Mouse (Mus musculus): ENCODE measurements around the gene Cacnb4. TPM values are rescaled to one million over a fixed set of nuclear protein-coding genes. Genes with fewer than 3 reads are reported as not detected.

The Cacnb4 gene
- polyA plus RNA-seq, 1 experiment from 2014 or later, result 6.6 TPM

- Histone ChIP-seq H3K27ac (no peak overlapping the region), H3K27me3 (0 out of 2 replicates have a peak, but pooled peaks cover 3% of the 10 kb centered on the region), H3K9ac (no peak overlapping the region), H3K4me2 (no peak overlapping the region), H3K4me3 (no peak overlapping the region), H3K9me3 (replicated peaks) (no peaks in the 10 kb centered on the region), H3K4me1 (peaks cover 7% of the 10 kb centered on the region), H3K36me3 (ENCODE audit: poor library complexity, severe bottlenecking) (no peaks in the 10 kb centered on the region)
- ATAC-seq, result no peak
- WGBS, result 56% methylated on average over 4 of the region's 4 CpGs
Observed at GRCm38 (mm10) chr2:52639530-52639875, 37.1 kb downstream of the Cacnb4 start.

- H3K36me3 ChIP-seq (ENCODE audit: poor library complexity, severe bottlenecking), result no peaks in the 10 kb centered on the region
- no peak overlapping the region for H3K9ac ChIP-seq
- peaks cover 7% of the 10 kb centered on the region for H3K4me1 ChIP-seq
- 0 out of 2 replicates have a peak, but pooled peaks cover 3% of the 10 kb centered on the region for H3K27me3 ChIP-seq
- no peak overlapping the region for H3K4me3 ChIP-seq
- WGBS, result 77% methylated on average over 6 of the region's 6 CpGs
- no peak overlapping the region for H3K27ac ChIP-seq
- H3K4me2 ChIP-seq, result no peak overlapping the region
- ATAC-seq, result no peak
- no peaks in the 10 kb centered on the region for H3K9me3 ChIP-seq (replicated peaks)
Observed at GRCm38 (mm10) chr2:52638857-52639529, 37.6 kb downstream of the Cacnb4 start.

- Histone ChIP-seq H3K4me3 (no peak overlapping the region), H3K27me3 (0 out of 2 replicates have a peak, but pooled peaks cover 3% of the 10 kb centered on the region), H3K9ac (no peak overlapping the region), H3K9me3 (replicated peaks) (no peaks in the 10 kb centered on the region), H3K4me2 (no peak overlapping the region), H3K4me1 (peaks cover 7% of the 10 kb centered on the region), H3K27ac (no peak overlapping the region), H3K36me3 (ENCODE audit: poor library complexity, severe bottlenecking) (no peaks in the 10 kb centered on the region)
- ATAC-seq, result no peak
- WGBS, result 58% methylated on average over 4 of the region's 4 CpGs
Observed at GRCm38 (mm10) chr2:52638226-52638625, 38.4 kb downstream of the Cacnb4 start.

- Histone ChIP-seq H3K4me3 (no peak overlapping the region), H3K27ac (no peak overlapping the region), H3K4me1 (peaks cover 7% of the 10 kb centered on the region), H3K9me3 (replicated peaks) (no peaks in the 10 kb centered on the region), H3K9ac (no peak overlapping the region), H3K27me3 (0 out of 2 replicates have a peak, but pooled peaks cover 3% of the 10 kb centered on the region), H3K36me3 (ENCODE audit: poor library complexity, severe bottlenecking) (no peaks in the 10 kb centered on the region), H3K4me2 (no peak overlapping the region)
- ATAC-seq, result no peak
- 54% methylated on average over 5 of the region's 5 CpGs for WGBS
Observed at GRCm38 (mm10) chr2:52636051-52636450, 40.6 kb downstream of the Cacnb4 start.

GRCm38 (mm10) chr2:52635358-52635757, 41.3 kb downstream of the Cacnb4 start:
- no peaks in the 10 kb centered on the region for H3K36me3 ChIP-seq (ENCODE audit: poor library complexity, severe bottlenecking)
- H3K27me3 ChIP-seq, result 0 out of 2 replicates have a peak, but pooled peaks cover 3% of the 10 kb centered on the region
- no peak overlapping the region for H3K4me3 ChIP-seq
- no peaks in the 10 kb centered on the region for H3K9me3 ChIP-seq (replicated peaks)
- ATAC-seq, result no peak
- no peak overlapping the region for H3K9ac ChIP-seq
- no peak overlapping the region for H3K4me2 ChIP-seq
- peaks cover 7% of the 10 kb centered on the region for H3K4me1 ChIP-seq
- no peak overlapping the region for H3K27ac ChIP-seq
- WGBS, result 5% methylated on average over 4 of the region's 4 CpGs

GRCm38 (mm10) chr2:52632880-52633279, 43.8 kb downstream of the Cacnb4 start:
- Histone ChIP-seq H3K4me2 (no peak overlapping the region), H3K4me1 (peaks cover 7% of the 10 kb centered on the region), H3K4me3 (no peak overlapping the region), H3K27ac (no peak overlapping the region), H3K36me3 (ENCODE audit: poor library complexity, severe bottlenecking) (no peaks in the 10 kb centered on the region), H3K9ac (no peak overlapping the region), H3K9me3 (replicated peaks) (no peaks in the 10 kb centered on the region), H3K27me3 (no peaks in the 10 kb centered on the region)
- ATAC-seq, result peak; percentile 41; the same call in 1 of the 2 replicates
- WGBS, result 4% methylated on average over 7 of the region's 7 CpGs

- Histone ChIP-seq H3K36me3 (ENCODE audit: poor library complexity, severe bottlenecking) (no peaks in the 10 kb centered on the region), H3K9me3 (replicated peaks) (no peaks in the 10 kb centered on the region), H3K9ac (no peak overlapping the region), H3K4me1 (peaks cover 12% of the 10 kb centered on the region), H3K4me2 (no peak overlapping the region), H3K27me3 (no peaks in the 10 kb centered on the region), H3K27ac (no peak overlapping the region), H3K4me3 (no peak overlapping the region)
- WGBS, result 89% methylated on average over 4 of the region's 4 CpGs
- no peak for ATAC-seq
Observed at GRCm38 (mm10) chr2:52628186-52628585, 48.4 kb downstream of the Cacnb4 start.

GRCm38 (mm10) chr2:52626266-52626665, 50.4 kb downstream of the Cacnb4 start:
- Histone ChIP-seq H3K27me3 (no peaks in the 10 kb centered on the region), H3K9ac (no peak overlapping the region), H3K9me3 (replicated peaks) (no peaks in the 10 kb centered on the region), H3K4me2 (no peak overlapping the region), H3K4me1 (peaks cover 12% of the 10 kb centered on the region), H3K27ac (no peak overlapping the region), H3K4me3 (no peak overlapping the region), H3K36me3 (ENCODE audit: poor library complexity, severe bottlenecking) (no peaks in the 10 kb centered on the region)
- 84% methylated on average over 3 of the region's 3 CpGs for WGBS
- no peak for ATAC-seq

- no peak for ATAC-seq
- no peaks in the 10 kb centered on the region for H3K27me3 ChIP-seq
Observed at GRCm38 (mm10) chr2:52625731-52626130, 50.9 kb downstream of the Cacnb4 start.

GRCm38 (mm10) chr2:52623921-52624404, 52.7 kb downstream of the Cacnb4 start:
- Histone ChIP-seq H3K4me3 (no peak overlapping the region), H3K9me3 (replicated peaks) (no peaks in the 10 kb centered on the region), H3K27ac (peak overlapping the region; percentile 26; the same call in 1 of the 2 replicates), H3K4me1 (peaks cover 12% of the 10 kb centered on the region), H3K36me3 (ENCODE audit: poor library complexity, severe bottlenecking) (no peaks in the 10 kb centered on the region), H3K4me2 (no peak overlapping the region), H3K9ac (no peak overlapping the region), H3K27me3 (no peaks in the 10 kb centered on the region)
- ATAC-seq, result peak; percentile 77
- WGBS, result 18% methylated on average over 7 of the region's 7 CpGs

More at GRCm38 (mm10) chr2:52625731-52626130, 50.9 kb downstream of the Cacnb4 start:
- no peak overlapping the region for H3K9ac ChIP-seq
- no peaks in the 10 kb centered on the region for H3K36me3 ChIP-seq (ENCODE audit: poor library complexity, severe bottlenecking)
- H3K4me1 ChIP-seq, result peaks cover 12% of the 10 kb centered on the region
- 94% methylated on average over 6 of the region's 6 CpGs for WGBS
- H3K9me3 ChIP-seq (replicated peaks), result no peaks in the 10 kb centered on the region
- H3K27ac ChIP-seq, result no peak overlapping the region
- H3K4me3 ChIP-seq, result no peak overlapping the region
- H3K4me2 ChIP-seq, result no peak overlapping the region

GRCm38 (mm10) chr2:52623461-52623860, 53.2 kb downstream of the Cacnb4 start:
- H3K4me3 ChIP-seq, result no peak overlapping the region
- no peak overlapping the region for H3K4me2 ChIP-seq
- no peaks in the 10 kb centered on the region for H3K27me3 ChIP-seq
- no peak overlapping the region for H3K9ac ChIP-seq
- WGBS, result 50% methylated on average over 4 of the region's 4 CpGs
- 0 out of 2 replicates have a peak, but pooled peaks have one; percentile 12 for ATAC-seq
- H3K4me1 ChIP-seq, result peaks cover 12% of the 10 kb centered on the region
- no peaks in the 10 kb centered on the region for H3K9me3 ChIP-seq (replicated peaks)
- H3K36me3 ChIP-seq (ENCODE audit: poor library complexity, severe bottlenecking), result no peaks in the 10 kb centered on the region
- peak overlapping the region; percentile 26; the same call in 1 of the 2 replicates for H3K27ac ChIP-seq

- Histone ChIP-seq H3K27ac (no peak overlapping the region), H3K9me3 (replicated peaks) (no peaks in the 10 kb centered on the region), H3K4me3 (no peak overlapping the region), H3K4me1 (peaks cover 12% of the 10 kb centered on the region), H3K4me2 (no peak overlapping the region), H3K36me3 (ENCODE audit: poor library complexity, severe bottlenecking) (no peaks in the 10 kb centered on the region), H3K9ac (no peak overlapping the region), H3K27me3 (no peaks in the 10 kb centered on the region)
- peak; percentile 39; the same call in 1 of the 2 replicates for ATAC-seq
- WGBS, result 65% methylated on average over 2 of the region's 2 CpGs
Observed at GRCm38 (mm10) chr2:52622616-52623015, 54.0 kb downstream of the Cacnb4 start.

All from forebrain, embryonic 13.5 days (tissue).